Mouse (Mus musculus) E14TG2a.4 (cell line): ENCODE results near the gene Spats2l.

ENCODE experiments used
- CTCF ChIP-seq: conservative IDR thresholded peaks from 2 replicates; pipeline ENCODE4 v1.5.1; 2014; ENCODE audit warnings: low read length
- POU5F1 ChIP-seq: IDR thresholded peaks from 2 replicates; pipeline ENCODE4 v1.6.1; 2014; ENCODE audit warnings: low read length, borderline replicate concordance

DNA sequence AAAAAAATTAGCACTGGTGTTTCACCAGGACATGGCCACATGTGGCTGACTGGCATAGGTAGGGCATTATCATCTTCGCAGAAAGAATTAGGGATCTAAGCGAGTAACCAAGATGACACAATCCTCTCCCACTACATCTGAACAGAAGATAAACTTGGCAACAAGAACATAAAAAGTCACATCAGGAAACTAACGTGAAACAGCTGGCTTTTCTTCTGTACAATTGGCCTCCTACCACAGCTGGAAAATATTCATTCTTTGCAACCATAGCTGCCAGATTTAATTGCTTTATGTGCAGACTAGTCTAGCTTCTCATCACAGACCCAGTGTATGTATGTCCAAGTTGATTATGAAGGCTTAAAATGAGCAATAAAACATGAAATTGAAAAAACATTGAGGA is 131.9 kb downstream of the Spats2l start:
- no peak for TF ChIP-seq CTCF
- TF ChIP-seq POU5F1 = no peak
